Comparison of ENCODE assay signal across 8 mouse cellular contexts in genomic region chr11:100323578-100323977, GRCm38 (mm10). TPM values are rescaled to one million over a fixed set of nuclear protein-coding genes. Genes with fewer than 3 reads are reported as not detected.
A peak's percentile ranks its signal among the peaks of the same experiment; 100 is the strongest.
DNase-seq lines count a peak whose midpoint lies in the region; ATAC-seq and TF ChIP-seq lines count a peak whose summit lies in the region.

No protein-coding gene starts in this region.

- H3K36me3 ChIP-seq in kidney, adult 2 months (ENCODE audit: control insufficient read depth, insufficient read depth, low read length) = peaks cover 13% of the 10 kb centered on the region

- no peak for TF ChIP-seq POLR2A in kidney, adult 2 months (IDR thresholded peaks at IDR 0.05; ENCODE audit: low read depth, low read length)

- H3K27me3 ChIP-seq in kidney, adult 2 months (replicated peaks; ENCODE audit: control insufficient read depth, insufficient read depth, low read length) = no peaks in the 10 kb centered on the region

- DNase-seq in kidney, adult 2 months = peak; percentile 63
- DNase-seq in kidney, adult 11 months = no peak
- DNase-seq in CD8-positive naive resting alpha-beta T cell, adult 2 months (ENCODE audit: low read depth in 2 of 2, low spot score in 2 of 2) = peak; percentile 73 to 74
- DNase-seq in ZHBTc4 (ENCODE audit: low read depth, low spot score) = peak; percentile 95
- DNase-seq in embryo, embryonic 11.5 days (ENCODE audit: low read depth, low spot score) = peak; percentile 63
- peak; percentile 75 to 80 for DNase-seq in left cerebral cortex, postnatal 14 days (ENCODE audit: low spot score in 2 of 2)
- peak; percentile 68 for DNase-seq in retina, postnatal 7 days (ENCODE audit: low read depth, low spot score)

- no peaks in the 10 kb centered on the region for H3K4me1 ChIP-seq in kidney, adult 2 months (ENCODE audit: control insufficient read depth, insufficient read depth, low read length)

- intact Hi-C loops in left cerebral cortex, postnatal 14 days (cut with DNase I) = no loop called here

- TF ChIP-seq CTCF in kidney, adult 2 months (conservative IDR thresholded peaks at IDR 0.05; ENCODE audit: insufficient read depth, insufficient read length, low read depth, low read length) = peak; percentile 78

- no peak for ATAC-seq in erythroid progenitor cell, adult 5-6 weeks (replicated peaks; ENCODE audit: low FRiP score, poor library complexity, severe bottlenecking)

- no peak overlapping the region for H3K27ac ChIP-seq in kidney, adult 2 months (ENCODE audit: insufficient read depth, low read depth, low read length)

- 29% methylated on average over 3 of the region's 3 CpGs for WGBS in kidney, adult 2 months

- H3K4me3 ChIP-seq in kidney, adult 2 months (ENCODE audit: insufficient read depth, low read depth, low read length) = no peak overlapping the region

RNA-seq across cellular contexts. Expression of gene Eif1, which starts 3.9 kb away (rescaled TPM):
- 116 and 173 TPM in 2 replicates for polyA plus RNA-seq in kidney, adult 2 months (2012; rRNA removed)
- 100 to 1,000 TPM; 803 to 821 TPM for total RNA-seq in left cerebral cortex, postnatal 14 days (2021)
- total RNA-seq in erythroid progenitor cell, adult 5-6 weeks (2015; ENCODE audit: low replicate concordance) = 1,616 and 1,886 TPM in 2 replicates
- total RNA-seq in erythroid progenitor cell, adult 5-6 weeks (2017; ENCODE audit: low replicate concordance) = 389 and 952 TPM in 2 replicates

RNA-seq across cellular contexts. Expression of gene Gast, which starts 10.6 kb away (rescaled TPM):
- not detected in 2 replicates for polyA plus RNA-seq in kidney, adult 2 months (2012; rRNA removed)
- not detected for total RNA-seq in left cerebral cortex, postnatal 14 days (2021)
- total RNA-seq in erythroid progenitor cell, adult 5-6 weeks (2015; ENCODE audit: low replicate concordance) = not detected in 2 replicates
- total RNA-seq in erythroid progenitor cell, adult 5-6 weeks (2017; ENCODE audit: low replicate concordance) = not detected in 2 replicates

RNA-seq across cellular contexts. Expression of gene Hap1, which starts 32.4 kb away (rescaled TPM):
- polyA plus RNA-seq in kidney, adult 2 months (2012; rRNA removed) = 3.0 and 3.6 TPM in 2 replicates
- 100 to 1,000 TPM in 1 of 2 experiments, 10 to 100 TPM in 1; 94.6 to 151 TPM for total RNA-seq in left cerebral cortex, postnatal 14 days (2021)
- not detected in 2 replicates for total RNA-seq in erythroid progenitor cell, adult 5-6 weeks (2015; ENCODE audit: low replicate concordance)
- 0.13 TPM in 1 of 2 replicates, not detected in the other for total RNA-seq in erythroid progenitor cell, adult 5-6 weeks (2017; ENCODE audit: low replicate concordance)

RNA-seq across cellular contexts. Expression of gene Krt42, which starts 53.9 kb away (rescaled TPM):
- polyA plus RNA-seq in kidney, adult 2 months (2012; rRNA removed) = not detected in 2 replicates
- not detected for total RNA-seq in left cerebral cortex, postnatal 14 days (2021)
- not detected in 2 replicates for total RNA-seq in erythroid progenitor cell, adult 5-6 weeks (2015; ENCODE audit: low replicate concordance)
- total RNA-seq in erythroid progenitor cell, adult 5-6 weeks (2017; ENCODE audit: low replicate concordance) = not detected in 2 replicates

Comparison
In these comparisons a context has a peak if more than half of its experiments do, and no peak if none do; other contexts are left out.
1. RNA of gene Hap1, which starts 32.4 kb away (total RNA-seq): 94.6 to 151 TPM in left cerebral cortex, postnatal 14 days; 0.13 TPM in erythroid progenitor cell, adult 5-6 weeks; every median in the first group is over 10 times any median in the second.